Mouse (Mus musculus) ovary, postnatal 10 days (tissue): Measurements from ENCODE around the gene Mrln.

Experiments
- DNase-seq: peaks from one replicate; pipeline ENCODE4 v3.0.0; 2022; ENCODE audit warnings: low spot score

Mrln gene

DNA sequence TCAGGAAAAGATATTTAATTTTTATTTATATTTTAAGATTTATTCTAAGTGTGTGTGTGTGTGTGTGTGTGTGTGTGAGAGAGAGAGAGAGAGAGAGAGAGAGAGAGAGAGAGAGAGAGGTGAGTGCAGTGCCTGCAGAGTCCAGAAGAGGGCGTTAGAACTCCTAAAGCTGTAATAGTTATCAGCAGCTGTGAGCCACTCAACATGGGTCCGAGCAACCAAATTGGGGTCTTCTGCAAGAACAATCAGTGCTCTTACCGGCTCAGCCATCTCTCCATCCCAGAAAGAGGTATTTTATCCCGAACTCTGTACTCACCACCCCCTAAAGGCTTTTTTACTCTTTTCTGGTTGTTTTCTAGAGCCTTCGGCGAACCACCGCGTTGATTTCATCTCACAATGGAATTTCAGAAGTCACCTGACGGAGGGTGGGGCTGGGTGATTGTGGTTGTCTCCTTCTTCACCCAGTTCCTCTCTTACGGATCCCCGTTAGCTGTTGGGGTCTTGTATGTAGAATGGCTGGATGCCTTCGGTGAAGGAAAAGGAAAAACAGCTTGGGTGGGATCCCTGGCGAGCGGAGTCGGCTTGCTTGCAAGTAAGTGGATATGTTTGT is 51.2 kb downstream of the Mrln start:
- no peak for DNase-seq

DNA sequence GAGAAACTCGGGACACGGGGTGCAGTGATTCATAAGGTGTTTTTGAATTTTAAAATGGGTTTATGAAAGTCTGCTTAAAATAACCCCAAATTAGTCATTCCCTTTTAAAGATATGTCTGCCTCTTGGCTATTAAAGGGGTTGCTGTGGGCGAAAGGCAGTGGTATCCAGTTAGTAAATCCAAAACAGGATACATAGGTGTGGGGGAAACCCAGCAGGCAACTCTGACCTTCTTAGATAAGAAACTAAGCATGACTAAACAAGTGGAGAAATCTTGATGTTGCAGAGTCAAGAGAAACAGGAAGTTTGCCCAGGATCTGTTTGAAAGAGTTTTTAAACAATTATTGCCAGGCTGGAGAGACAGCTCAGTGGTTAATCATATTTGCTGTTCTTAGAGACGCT is 52.6 kb downstream of the Mrln start:
- DNase-seq = no peak

DNA sequence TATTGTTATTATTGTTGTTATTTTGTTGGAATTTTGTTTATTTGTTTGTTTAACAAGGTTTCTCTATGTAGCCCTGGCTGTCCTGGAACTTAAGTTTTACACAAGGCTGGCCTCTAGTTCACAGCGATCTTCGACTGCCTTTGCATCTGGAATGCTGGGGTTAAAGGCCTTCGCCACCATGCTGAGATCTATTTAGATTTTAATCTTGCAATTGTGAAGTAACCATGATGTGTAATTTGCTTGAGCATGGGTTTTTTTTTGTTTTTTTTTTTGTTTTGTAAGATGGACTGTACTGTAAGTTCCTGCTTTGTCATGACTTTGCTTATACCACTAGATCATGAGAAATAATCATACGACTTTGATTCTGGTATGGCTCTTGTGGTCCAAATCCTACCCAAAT is 56.4 kb downstream of the Mrln start:
- no peak for DNase-seq

DNA sequence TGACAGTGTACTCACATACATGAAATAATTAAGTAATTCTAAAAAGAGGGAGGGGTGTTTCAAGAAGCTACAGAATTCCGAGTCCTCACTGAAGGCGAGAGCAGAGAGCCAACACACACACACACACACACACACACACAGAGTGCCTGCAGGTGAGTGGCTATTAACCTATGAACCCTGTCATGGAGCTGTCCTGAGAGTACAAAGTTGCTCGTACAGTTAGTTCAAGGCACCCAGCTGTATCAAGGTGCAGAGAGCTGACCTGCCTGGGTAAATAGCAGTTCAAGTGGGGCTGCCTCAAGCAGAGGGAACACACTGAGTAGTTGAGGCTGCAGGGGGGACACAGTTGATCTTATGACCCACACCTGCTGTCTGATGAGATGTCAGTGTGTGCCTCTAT is 57.6 kb downstream of the Mrln start:
- no peak for DNase-seq

DNA sequence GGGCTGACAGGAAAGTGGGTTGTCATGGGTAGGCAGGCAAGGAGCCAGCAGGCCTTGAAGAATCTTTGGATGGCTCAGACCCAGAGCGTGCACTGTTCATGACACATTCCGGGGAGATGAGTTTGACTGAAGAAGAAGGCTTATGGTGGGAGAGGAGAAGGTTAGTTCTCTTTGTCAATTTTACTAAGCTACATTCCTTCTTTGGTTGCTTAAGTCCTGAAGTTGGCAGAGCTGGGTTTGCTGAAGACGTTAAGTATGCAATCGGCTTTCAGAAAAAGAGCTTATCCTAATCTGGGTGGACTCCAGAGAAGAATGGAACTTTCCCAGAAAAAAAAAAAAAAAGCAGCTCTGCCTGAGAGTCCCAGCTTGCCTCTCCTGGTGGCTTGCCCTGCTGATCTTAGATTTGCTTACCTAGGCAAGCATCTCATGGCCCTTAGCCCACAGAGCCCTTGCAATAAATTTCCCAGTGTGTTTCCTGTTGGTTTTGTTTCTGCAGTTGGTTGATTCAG is 59.3 kb downstream of the Mrln start:
- no peak for DNase-seq

DNA sequence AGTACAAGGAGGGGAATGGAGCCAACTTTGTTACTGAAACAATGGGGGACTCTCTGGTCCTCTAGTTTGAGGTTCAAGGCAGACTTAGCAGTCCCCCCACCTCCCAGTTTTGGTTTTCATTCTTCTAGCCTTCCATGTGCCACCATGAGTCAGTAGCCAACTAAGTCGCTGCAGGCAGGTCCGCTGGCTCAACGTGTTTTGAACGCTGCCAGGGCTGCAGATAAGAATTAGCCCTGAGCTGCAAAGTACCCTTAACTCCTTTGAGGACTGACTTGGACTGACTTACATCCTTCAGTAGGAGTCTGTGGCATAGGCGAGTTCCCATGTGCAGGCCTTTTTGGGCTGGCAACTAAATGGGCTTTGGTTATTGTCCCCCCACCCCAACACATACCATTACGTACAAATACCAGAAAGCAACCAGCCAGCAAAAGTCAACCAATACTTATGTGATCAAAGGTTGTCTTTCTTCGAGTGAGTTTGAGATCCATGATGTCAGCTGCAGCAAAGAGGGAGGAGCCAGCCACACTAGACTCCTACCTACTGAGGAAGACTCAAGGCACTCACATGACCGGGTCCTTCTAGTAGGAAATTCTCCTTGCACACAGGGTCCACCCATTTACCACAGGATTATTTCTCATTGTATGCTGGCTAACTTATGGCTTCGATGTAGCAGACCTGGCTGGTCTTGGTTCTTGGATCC is 60.0 kb downstream of the Mrln start:
- no peak for DNase-seq

DNA sequence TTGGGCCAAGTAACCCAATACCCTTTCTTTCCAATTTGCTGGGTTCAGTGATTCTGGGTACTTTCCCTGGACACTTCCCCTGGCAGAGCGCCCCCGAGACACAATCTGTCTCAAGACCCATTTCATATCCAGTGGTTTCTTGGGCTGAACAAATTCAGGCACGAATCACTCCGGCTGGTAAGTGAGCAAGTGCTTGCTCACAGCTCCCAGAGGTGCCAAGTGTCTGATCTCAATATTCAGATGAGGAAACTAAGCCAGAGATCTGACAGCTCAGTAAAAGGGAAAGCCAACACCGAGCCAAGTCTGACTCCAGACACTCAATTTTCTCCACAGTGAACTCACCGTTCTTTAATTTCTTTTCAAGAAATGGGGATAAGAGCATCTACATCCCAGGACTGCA is 62.0 kb downstream of the Mrln start:
- DNase-seq = no peak

DNA sequence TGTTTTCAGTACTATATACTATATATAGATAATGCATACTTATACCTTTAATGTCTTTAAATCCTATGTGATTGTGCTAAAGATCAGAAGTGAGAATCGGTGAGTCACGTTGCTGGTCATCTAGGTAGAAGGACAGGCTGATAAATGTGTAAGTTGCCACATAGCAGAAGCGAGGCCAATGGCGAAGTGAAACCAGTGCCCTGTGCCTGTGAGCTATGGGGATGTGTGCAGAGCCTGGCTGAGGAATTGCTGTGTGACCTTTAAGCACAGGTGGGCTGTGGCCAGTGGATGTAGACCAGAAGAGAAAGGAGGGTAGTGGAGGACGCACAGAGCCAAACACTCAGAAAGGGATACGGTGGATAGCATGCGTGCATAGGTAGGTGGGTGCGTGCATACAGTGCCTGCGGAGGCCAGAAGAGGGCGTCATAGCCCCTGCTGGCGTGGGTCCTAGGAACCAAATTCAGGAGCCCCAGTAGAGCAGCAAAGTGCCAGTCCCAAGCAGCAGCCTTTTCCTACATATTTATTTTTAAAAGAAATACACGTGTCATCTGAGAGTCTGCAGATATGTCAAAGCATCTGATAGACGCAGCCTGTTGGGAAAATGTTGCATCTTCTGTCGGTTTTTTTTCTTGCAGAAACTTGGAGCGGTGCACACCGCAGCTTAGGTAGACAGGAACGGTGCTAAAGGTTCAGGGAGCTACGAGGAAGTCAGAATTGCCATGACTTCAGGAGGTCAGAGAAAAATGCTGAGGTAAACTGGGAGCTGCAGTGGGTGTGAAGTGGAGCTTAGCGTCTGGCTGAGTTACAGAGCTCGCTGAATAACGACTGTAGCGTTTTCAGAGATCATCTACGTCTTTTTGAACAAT is 64.3 kb downstream of the Mrln start:
- DNase-seq = no peak
